Mouse (Mus musculus): Measurements from ENCODE around the gene Phyhipl. TPM values are rescaled to one million over a fixed set of nuclear protein-coding genes. Genes with fewer than 3 reads are reported as not detected.

Phyhipl gene
- polyA plus RNA-seq, 1 experiment from 2014 or later: 2.4 TPM

- no peak overlapping the region for H3K4me2 ChIP-seq
- H3K27ac ChIP-seq (ENCODE audit: poor library complexity, severe bottlenecking): no peak overlapping the region
- no peak overlapping the region for H3K4me3 ChIP-seq
- H3K9ac ChIP-seq: no peak overlapping the region
- H3K9me3 ChIP-seq (replicated peaks): no peaks in the 10 kb centered on the region; the same call in 1 of the 2 replicates
- no peaks in the 10 kb centered on the region for H3K4me1 ChIP-seq (replicated peaks)
- no peak for ATAC-seq (ENCODE audit: insufficient number of reproducible peaks, low FRiP score)
- 59% methylated on average over 6 of the region's 6 CpGs for WGBS
- H3K36me3 ChIP-seq: no peaks in the 10 kb centered on the region
- H3K27me3 ChIP-seq (replicated peaks): no peaks in the 10 kb centered on the region
Observed at GRCm38 (mm10) chr10:70656272-70656671, 507 bp upstream of the Phyhipl start.

DNA sequence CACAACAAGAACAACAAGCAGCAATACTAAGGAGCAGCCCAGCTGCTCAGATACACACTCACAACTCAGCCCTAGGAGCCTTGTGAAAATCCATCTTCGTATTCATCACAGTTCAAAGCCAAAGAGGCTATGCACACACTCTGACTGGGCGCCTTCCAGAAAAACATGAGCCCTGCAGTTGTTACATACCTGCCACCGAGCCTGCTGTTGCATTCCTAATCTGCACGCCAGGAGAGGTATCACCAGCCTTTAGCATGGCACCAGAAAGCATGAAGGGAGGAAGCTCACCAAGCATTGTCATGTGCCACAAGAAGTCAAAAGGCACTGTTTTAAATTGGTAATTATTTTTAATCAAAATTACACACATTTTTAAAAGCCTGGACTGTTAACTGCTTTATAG, 1.1 kb downstream of the Phyhipl start:
- no peaks in the 10 kb centered on the region for H3K9me3 ChIP-seq (replicated peaks)
- no peaks in the 10 kb centered on the region for H3K27me3 ChIP-seq (replicated peaks)
- no peak overlapping the region for H3K4me2 ChIP-seq
- no peak for ATAC-seq (ENCODE audit: insufficient number of reproducible peaks, low FRiP score)
- no peak overlapping the region for H3K4me3 ChIP-seq
- WGBS: 65% methylated on average over 4 of the region's 4 CpGs
- H3K9ac ChIP-seq: no peak overlapping the region
- no peak overlapping the region for H3K27ac ChIP-seq (ENCODE audit: poor library complexity, severe bottlenecking)
- no peaks in the 10 kb centered on the region for H3K4me1 ChIP-seq (replicated peaks)
- H3K36me3 ChIP-seq: no peaks in the 10 kb centered on the region

GRCm38 (mm10) chr10:70654139-70654538, 1.6 kb downstream of the Phyhipl start:
- H3K36me3 ChIP-seq: no peaks in the 10 kb centered on the region
- 68% methylated on average over 3 of the region's 3 CpGs for whole genome bisulfite sequencing
- no peak overlapping the region for H3K9ac ChIP-seq
- no peak for ATAC-seq (ENCODE audit: insufficient number of reproducible peaks, low FRiP score)
- no peak overlapping the region for H3K4me2 ChIP-seq
- no peaks in the 10 kb centered on the region for H3K27me3 ChIP-seq (replicated peaks)
- H3K4me3 ChIP-seq: no peak overlapping the region
- H3K4me1 ChIP-seq (replicated peaks): no peaks in the 10 kb centered on the region
- H3K9me3 ChIP-seq (replicated peaks): no peaks in the 10 kb centered on the region
- H3K27ac ChIP-seq (ENCODE audit: poor library complexity, severe bottlenecking): no peak overlapping the region

GRCm38 (mm10) chr10:70651769-70652648, 3.8 kb downstream of the Phyhipl start:
- Histone ChIP-seq H3K27ac (ENCODE audit: poor library complexity, severe bottlenecking) (no peak overlapping the region), H3K4me3 (no peak overlapping the region), H3K9me3 (replicated peaks) (no peaks in the 10 kb centered on the region), H3K27me3 (replicated peaks) (no peaks in the 10 kb centered on the region), H3K36me3 (no peaks in the 10 kb centered on the region), H3K4me2 (no peak overlapping the region), H3K4me1 (replicated peaks) (no peaks in the 10 kb centered on the region), H3K9ac (no peak overlapping the region)
- WGBS: 44% methylated on average over 16 of the region's 16 CpGs
- ATAC-seq (ENCODE audit: insufficient number of reproducible peaks, low FRiP score): no peak

- Histone ChIP-seq H3K27me3 (replicated peaks) (no peaks in the 10 kb centered on the region), H3K4me1 (replicated peaks) (no peaks in the 10 kb centered on the region), H3K9ac (no peak overlapping the region), H3K27ac (ENCODE audit: poor library complexity, severe bottlenecking) (no peak overlapping the region), H3K4me3 (no peak overlapping the region), H3K4me2 (no peak overlapping the region), H3K9me3 (replicated peaks) (no peaks in the 10 kb centered on the region), H3K36me3 (no peaks in the 10 kb centered on the region)
- 73% methylated on average over 5 of the region's 5 CpGs for WGBS
- no peak for ATAC-seq (ENCODE audit: insufficient number of reproducible peaks, low FRiP score)
Observed at GRCm38 (mm10) chr10:70648831-70649230, 6.9 kb downstream of the Phyhipl start.

GRCm38 (mm10) chr10:70643131-70643530, 12.6 kb downstream of the Phyhipl start:
- Histone ChIP-seq H3K4me3 (no peak overlapping the region), H3K9me3 (replicated peaks) (no peaks in the 10 kb centered on the region), H3K4me1 (replicated peaks) (no peaks in the 10 kb centered on the region), H3K27ac (ENCODE audit: poor library complexity, severe bottlenecking) (no peak overlapping the region), H3K27me3 (replicated peaks) (no peaks in the 10 kb centered on the region), H3K9ac (no peak overlapping the region), H3K4me2 (no peak overlapping the region), H3K36me3 (no peaks in the 10 kb centered on the region)
- 76% methylated on average over 9 of the region's 9 CpGs for WGBS
- no peak for ATAC-seq (ENCODE audit: insufficient number of reproducible peaks, low FRiP score)

GRCm38 (mm10) chr10:70640896-70641596, 14.7 kb downstream of the Phyhipl start:
- Histone ChIP-seq H3K4me1 (replicated peaks) (no peaks in the 10 kb centered on the region), H3K9ac (no peak overlapping the region), H3K27ac (ENCODE audit: poor library complexity, severe bottlenecking) (no peak overlapping the region), H3K27me3 (replicated peaks) (no peaks in the 10 kb centered on the region), H3K9me3 (replicated peaks) (no peaks in the 10 kb centered on the region), H3K36me3 (no peaks in the 10 kb centered on the region), H3K4me3 (no peak overlapping the region), H3K4me2 (no peak overlapping the region)
- WGBS: 81% methylated on average over 11 of the region's 11 CpGs
- no peak for ATAC-seq (ENCODE audit: insufficient number of reproducible peaks, low FRiP score)

GRCm38 (mm10) chr10:70640075-70640737, 15.6 kb downstream of the Phyhipl start:
- no peak for ATAC-seq (ENCODE audit: insufficient number of reproducible peaks, low FRiP score)

GRCm38 (mm10) chr10:70637640-70638328, 18.0 kb downstream of the Phyhipl start:
- H3K36me3 ChIP-seq: no peaks in the 10 kb centered on the region
- WGBS: 78% methylated on average over 12 of the region's 12 CpGs
- no peak overlapping the region for H3K4me2 ChIP-seq
- no peak overlapping the region for H3K9ac ChIP-seq
- H3K4me3 ChIP-seq: no peak overlapping the region
- ATAC-seq (ENCODE audit: insufficient number of reproducible peaks, low FRiP score): no peak
- no peaks in the 10 kb centered on the region for H3K9me3 ChIP-seq (replicated peaks)
- H3K4me1 ChIP-seq (replicated peaks): no peaks in the 10 kb centered on the region
- H3K27me3 ChIP-seq (replicated peaks): no peaks in the 10 kb centered on the region
- H3K27ac ChIP-seq (ENCODE audit: poor library complexity, severe bottlenecking): no peak overlapping the region

More at GRCm38 (mm10) chr10:70640075-70640737, 15.6 kb downstream of the Phyhipl start:
- Histone ChIP-seq H3K36me3 (no peaks in the 10 kb centered on the region), H3K4me2 (no peak overlapping the region), H3K4me3 (no peak overlapping the region), H3K9me3 (replicated peaks) (no peaks in the 10 kb centered on the region), H3K27me3 (replicated peaks) (no peaks in the 10 kb centered on the region), H3K4me1 (replicated peaks) (no peaks in the 10 kb centered on the region), H3K9ac (no peak overlapping the region), H3K27ac (ENCODE audit: poor library complexity, severe bottlenecking) (no peak overlapping the region)
- 69% methylated on average over 17 of the region's 17 CpGs for whole genome bisulfite sequencing

DNA sequence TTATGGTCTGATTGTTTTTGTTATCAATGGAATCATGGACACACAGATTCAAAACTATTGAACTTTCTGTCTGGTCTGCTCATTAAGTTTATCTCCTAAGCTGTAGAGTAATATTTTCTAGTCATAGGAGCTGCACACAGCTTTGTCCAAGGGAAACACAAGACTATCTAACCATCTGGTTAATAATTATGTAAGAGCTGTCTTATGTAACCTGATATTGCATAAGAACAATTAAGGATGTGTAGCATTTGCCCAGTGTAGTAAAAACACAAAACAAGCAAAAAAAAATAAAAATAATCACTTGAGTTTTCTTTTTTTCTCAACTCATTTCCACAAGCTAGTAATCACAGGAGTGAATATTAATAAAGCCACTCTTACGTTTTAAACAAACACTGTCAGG, 20.5 kb downstream of the Phyhipl start:
- Histone ChIP-seq H3K4me3 (no peak overlapping the region), H3K27ac (ENCODE audit: poor library complexity, severe bottlenecking) (no peak overlapping the region), H3K36me3 (no peaks in the 10 kb centered on the region), H3K4me1 (replicated peaks) (no peaks in the 10 kb centered on the region), H3K4me2 (no peak overlapping the region), H3K27me3 (replicated peaks) (no peaks in the 10 kb centered on the region), H3K9me3 (replicated peaks) (no peaks in the 10 kb centered on the region), H3K9ac (no peak overlapping the region)
- ATAC-seq (ENCODE audit: insufficient number of reproducible peaks, low FRiP score): no peak
- WGBS: 82% methylated on average over 1 of the region's 1 CpGs

DNA sequence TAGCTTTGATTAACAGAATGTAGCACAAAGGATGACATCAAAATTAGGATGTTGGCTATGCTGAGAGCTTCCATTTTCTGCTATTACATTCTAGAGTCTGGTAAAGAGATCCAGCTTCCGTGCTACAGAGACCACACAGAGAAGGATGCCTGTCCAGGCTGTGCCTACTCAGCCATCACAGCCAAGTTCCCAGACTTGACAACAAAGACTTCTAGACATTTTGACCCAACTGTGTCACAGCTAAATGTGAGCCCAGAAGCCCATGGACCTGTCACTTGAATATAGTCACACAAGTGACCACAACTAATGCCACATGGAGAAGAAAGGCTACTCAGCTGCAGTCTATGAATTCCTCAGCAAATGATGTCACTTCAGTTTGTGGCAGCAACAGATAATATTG, 24.6 kb downstream of the Phyhipl start:
- no peaks in the 10 kb centered on the region for H3K9me3 ChIP-seq (replicated peaks)
- H3K4me2 ChIP-seq: no peak overlapping the region
- H3K27me3 ChIP-seq (replicated peaks): no peaks in the 10 kb centered on the region
- H3K9ac ChIP-seq: no peak overlapping the region
- 78% methylated on average over 1 of the region's 1 CpGs for whole genome bisulfite sequencing
- H3K36me3 ChIP-seq: no peaks in the 10 kb centered on the region
- H3K4me1 ChIP-seq (replicated peaks): no peaks in the 10 kb centered on the region
- H3K27ac ChIP-seq (ENCODE audit: poor library complexity, severe bottlenecking): no peak overlapping the region
- ATAC-seq (ENCODE audit: insufficient number of reproducible peaks, low FRiP score): no peak
- H3K4me3 ChIP-seq: no peak overlapping the region

Data from heart, embryonic 12.5 days (tissue).